Mouse (Mus musculus) CH12F3 (cell line): ENCODE data around the gene Hs6st1.

Experiments
- in situ Hi-C: fragments of 300-500 bp; cut with MboI; formaldehyde crosslinking; loops from 2 replicates; pipeline ENCODE4 v1.14.3; 2020; ENCODE audit warnings: low sequenced_read_pairs

Gene Hs6st1

DNA sequence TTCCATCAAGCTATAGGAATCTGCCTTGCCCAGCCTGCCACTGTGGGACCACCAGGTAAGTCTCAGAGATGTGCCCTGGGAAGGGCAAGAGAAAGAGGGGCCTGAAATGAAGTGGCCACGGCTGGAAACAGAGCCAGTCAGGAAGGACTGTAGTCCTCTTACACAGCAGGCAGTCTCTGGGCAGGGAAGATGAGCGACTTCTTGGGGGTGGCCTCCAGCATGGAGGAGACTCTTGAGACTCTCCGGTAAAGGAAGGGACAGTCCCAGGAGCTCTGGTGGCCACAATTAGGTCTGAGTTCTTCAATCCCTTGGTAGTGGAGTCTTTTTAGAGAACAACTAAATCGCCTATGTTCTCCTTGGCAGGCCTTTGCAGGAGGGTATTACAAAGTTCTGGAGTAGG is 4.0 kb upstream of the Hs6st1 start:
- in situ Hi-C loops = loop anchor here (25.0 kb wide), 1 partner anchor 227 kb away; no protein-coding TSS in a partner anchor

DNA sequence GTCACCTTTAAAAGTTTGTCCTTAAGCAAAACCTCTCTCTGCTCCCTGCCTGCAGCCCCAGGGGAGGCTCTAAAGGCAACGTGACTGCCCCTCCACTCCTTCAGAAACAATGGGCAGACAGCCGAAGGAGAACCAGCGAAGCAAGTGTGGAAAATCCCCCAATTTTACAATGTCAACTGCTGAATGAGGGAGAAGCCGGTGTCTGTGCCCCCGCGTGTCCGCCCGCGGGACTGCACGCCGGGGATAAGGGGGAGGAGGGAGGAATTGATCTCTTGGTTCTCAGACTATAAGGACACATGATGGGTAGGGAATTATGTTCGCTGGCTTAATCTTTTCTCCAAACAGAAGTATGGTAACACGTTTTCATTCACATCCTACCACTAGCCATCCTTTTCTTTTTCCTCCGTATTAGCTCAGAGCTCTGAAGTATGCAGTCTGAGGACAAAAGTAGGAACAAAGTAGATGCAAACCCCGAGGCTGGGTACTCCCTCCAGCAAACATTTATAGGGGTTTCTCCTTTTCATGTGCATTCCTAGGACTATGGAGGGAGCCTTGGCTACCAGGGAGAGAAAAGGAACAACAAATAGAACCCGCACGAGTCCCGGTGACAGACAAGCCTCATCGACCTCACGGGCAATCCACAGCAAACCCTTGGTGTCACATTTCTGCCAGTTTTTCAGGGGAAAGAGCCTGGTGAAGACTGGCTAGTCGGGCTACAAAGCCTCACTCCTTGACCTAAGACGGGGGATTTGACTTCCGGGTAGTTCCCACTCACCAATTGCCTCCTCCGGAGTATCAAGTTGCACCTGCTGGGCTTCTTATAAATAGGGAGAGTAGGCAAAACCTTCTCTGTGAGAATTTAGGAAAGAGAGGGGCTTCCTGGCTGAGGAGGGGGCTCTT is 3.1 kb upstream of the Hs6st1 start:
- in situ Hi-C loops = loop anchor here (25.0 kb wide), 1 partner anchor 228 kb away; no protein-coding TSS in a partner anchor

GRCm38 (mm10) chr1:36065761-36066150 is 2.4 kb upstream of the Hs6st1 start:
- in situ Hi-C loops = loop anchor here (25.0 kb wide), 1 partner anchor 228 kb away; no protein-coding TSS in a partner anchor

DNA sequence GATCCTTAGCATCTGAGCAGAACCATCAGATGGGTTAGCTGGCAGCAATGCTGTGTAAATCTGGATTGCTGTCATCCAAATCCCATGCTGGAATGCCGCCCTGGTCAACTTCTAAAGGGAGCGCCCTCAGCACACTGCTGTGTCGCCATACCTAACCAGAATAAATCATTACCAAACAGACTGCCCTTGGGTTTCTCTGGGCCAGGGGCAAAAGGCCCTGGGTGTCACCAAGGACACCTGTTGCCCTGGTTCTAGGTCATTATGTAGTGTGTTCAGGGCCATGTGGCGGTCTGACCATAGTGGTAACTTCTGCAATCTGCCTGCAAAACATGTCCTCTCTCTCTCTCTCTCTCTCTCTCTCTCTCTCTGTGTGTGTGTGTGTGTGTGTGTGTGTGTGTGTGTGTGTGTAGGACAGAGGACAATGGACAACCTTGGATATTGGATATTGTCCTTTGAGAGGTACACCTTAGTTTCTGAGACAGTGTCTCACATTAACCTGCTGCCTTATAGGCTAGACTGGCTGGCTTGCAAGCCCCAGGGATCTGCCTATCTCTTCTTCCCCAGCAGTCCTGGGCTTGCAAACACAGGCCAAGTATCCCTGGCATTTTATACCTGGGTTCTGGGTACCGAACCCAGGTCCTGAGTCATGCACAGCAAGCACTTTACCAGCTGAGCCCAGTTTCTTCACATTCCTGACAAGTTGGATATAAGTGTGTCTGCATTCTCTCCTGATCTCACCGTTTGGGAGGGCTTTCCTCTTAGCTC is 1.8 kb upstream of the Hs6st1 start:
- in situ Hi-C loops = loop anchor here (25.0 kb wide), 1 partner anchor 229 kb away; no protein-coding TSS in a partner anchor

DNA sequence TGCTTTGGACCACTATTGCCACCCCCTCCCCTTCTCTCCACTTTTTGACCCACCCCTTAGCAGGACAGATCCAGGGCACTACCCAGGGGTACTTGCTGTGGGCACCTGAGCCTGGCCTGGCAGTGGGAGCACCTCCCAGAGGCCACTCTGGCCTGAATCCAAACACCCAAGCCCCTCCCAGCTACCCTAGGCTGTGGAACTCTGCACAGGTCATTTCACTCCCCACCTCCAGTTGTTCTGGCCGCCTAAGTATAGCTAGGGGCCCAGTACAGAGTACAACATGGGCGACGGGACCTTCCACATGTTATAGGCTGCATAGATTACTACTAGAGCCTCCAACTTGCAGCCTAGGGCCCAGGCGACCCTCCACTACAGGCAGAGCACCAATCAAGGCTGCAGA is 999 bp upstream of the Hs6st1 start:
- in situ Hi-C loops = loop anchor here (25.0 kb wide), 1 partner anchor 230 kb away; no protein-coding TSS in a partner anchor

DNA sequence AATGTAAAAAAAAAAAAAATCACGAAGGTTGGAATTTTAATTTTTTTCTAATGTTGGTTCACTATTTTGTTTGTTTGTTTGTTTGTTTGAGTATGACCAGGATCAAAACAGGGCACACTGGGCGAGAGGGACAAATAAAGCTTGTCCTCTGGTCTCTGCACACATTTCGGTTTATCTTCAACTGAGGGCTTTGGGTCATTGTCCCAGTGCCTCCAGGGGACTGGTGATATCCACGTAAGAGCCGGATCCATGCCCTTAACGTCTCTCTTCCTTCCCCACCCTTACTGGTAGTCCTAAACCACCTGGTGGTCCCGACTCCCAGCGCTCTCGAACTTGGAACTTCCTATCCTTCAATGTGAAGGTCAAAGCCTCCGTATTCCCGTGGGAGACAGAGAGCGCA is 589 bp upstream of the Hs6st1 start:
- in situ Hi-C loops = loop anchor here (25.0 kb wide), 1 partner anchor 230 kb away; no protein-coding TSS in a partner anchor

GRCm38 (mm10) chr1:36068531-36069120 is 426 bp downstream of the Hs6st1 start:
- in situ Hi-C loops = loop anchor here (25.0 kb wide), 1 partner anchor 231 kb away; no protein-coding TSS in a partner anchor

GRCm38 (mm10) chr1:36069291-36069771 is 1.1 kb downstream of the Hs6st1 start:
- in situ Hi-C loops = loop anchor here (25.0 kb wide), 1 partner anchor 232 kb away; no protein-coding TSS in a partner anchor

GRCm38 (mm10) chr1:36070190-36070589 is 2.0 kb downstream of the Hs6st1 start:
- in situ Hi-C loops = loop anchor here (25.0 kb wide), 1 partner anchor 233 kb away; no protein-coding TSS in a partner anchor

DNA sequence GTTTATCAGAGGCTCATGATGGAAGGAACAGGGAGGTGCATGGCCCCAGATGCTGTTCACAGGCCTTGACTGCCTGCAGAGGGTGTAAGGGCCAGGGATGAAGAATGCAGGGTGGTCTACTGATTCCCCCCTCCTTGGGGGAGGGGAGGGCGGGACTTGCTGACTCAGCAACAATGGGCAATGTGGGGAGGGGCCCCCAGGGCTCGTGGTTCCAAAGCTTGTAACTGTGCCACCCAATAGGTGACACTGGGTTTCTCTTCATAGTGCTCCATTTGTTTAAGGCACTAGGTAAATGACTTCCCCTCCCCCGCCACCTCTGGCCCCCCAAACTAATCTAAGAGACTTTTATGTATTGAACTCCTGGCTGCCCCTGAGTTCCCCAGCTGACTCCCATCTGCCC is 2.5 kb downstream of the Hs6st1 start:
- in situ Hi-C loops = loop anchor here (25.0 kb wide), 1 partner anchor 233 kb away; no protein-coding TSS in a partner anchor

DNA sequence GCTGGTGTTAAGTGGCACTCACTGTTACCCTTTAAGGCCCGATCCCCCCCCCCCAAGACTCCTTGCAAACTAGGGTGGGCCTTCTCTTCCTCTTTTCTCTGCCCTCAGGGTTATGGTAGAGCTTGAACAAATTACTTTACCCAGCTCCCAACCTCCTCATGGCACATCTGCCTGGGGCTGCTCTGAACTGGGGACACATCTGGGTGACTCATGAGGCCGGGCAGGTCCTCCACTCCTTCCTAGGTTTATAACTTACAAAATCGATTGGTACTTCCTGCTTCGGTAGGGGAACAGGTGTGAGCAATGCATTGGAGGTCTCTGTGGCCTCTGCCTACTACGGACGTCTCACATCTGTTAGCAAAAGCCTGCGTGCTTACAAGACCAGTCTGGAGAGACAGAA is 3.0 kb downstream of the Hs6st1 start:
- in situ Hi-C loops = loop anchor here (25.0 kb wide), 1 partner anchor 234 kb away; no protein-coding TSS in a partner anchor

GRCm38 (mm10) chr1:36071611-36072010 is 3.4 kb downstream of the Hs6st1 start:
- in situ Hi-C loops = loop anchor here (25.0 kb wide), 1 partner anchor 234 kb away; no protein-coding TSS in a partner anchor

DNA sequence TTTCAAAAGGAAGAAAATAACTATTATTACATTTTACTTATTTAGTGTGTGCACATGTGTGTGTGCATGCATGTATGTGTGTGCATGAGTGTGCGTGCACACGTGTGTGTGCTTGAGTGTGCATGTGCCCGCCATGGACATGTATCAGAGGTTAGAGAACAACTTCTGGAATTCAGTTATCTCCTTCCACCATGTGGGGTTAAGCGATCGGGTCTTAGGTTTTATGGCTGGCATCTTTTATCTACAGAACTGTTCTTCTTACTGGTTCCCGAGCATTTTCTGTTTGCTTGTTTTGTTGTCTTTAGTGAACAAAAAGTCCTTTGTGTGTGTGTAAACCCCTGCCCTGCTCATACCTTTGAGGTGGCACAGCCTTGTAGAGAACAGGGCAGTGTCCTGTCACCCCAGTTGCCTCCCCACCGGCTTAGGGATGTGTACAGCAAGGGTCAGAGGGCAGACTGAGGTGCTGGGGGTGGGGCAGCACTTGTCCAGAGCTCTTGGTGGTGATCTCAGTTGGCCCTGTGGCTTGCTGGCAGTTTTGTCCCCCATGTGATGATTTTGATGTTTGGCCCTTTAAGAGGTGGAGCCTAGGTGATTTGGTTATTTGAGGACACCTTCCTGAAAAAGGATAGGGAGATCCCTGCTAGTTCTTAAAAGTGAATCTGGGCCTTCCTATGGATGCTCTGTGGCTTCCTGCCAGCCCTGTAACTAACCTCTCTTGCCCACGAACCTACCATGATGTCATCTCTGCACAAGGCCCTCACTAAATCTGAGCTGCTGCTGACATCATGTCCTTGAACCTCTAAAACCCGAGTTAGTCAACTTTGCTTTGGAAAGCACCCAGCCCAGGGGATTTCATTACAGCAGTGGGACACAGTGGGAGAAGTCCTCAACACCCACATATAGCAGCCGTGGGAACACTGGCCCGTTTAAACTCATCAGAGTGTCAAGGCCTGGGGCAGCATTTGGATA is 4.7 kb downstream of the Hs6st1 start:
- in situ Hi-C loops = loop anchor here (25.0 kb wide), 1 partner anchor 236 kb away; no protein-coding TSS in a partner anchor

DNA sequence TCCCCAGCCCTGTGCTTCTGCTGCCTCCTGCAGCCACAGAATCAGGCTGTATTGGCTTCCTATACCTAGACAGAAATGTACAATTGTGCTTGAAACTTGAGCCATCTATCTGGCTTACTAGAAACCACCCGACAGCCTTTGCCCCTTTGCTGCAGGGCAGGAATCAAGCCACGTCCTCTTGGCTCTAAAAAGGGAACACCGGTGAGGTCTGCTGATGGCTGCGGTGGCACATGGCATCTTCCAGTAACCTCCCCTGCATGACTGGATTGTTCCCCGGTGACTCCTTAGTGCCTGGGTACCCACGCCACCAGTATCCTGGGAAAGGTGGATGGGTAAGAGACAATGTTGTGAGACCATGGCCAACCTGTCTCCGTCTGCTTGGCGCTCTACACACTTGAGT is 5.4 kb downstream of the Hs6st1 start:
- in situ Hi-C loops = loop anchor here (25.0 kb wide), 1 partner anchor 236 kb away; no protein-coding TSS in a partner anchor

DNA sequence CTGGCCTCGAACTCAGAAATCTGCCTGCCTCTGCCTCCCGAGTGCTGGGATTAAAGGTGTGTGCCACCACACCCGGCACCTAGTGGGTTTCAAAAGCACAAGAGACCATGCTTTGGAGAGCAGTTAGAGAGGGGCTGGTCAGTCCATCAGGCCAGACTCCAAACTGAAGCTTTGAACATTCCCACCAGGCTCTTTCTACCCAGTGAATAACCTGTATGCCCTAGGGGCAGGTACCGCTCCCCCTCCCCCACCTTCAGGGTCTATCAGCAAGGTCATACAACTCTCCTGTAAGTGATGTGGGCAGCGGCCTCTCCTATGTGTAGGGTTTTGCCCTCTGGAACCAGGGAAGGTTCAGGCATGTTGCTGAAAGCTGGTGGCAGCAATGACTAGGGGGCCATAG is 6.0 kb downstream of the Hs6st1 start:
- in situ Hi-C loops = loop anchor here (25.0 kb wide), 1 partner anchor 237 kb away; no protein-coding TSS in a partner anchor

DNA sequence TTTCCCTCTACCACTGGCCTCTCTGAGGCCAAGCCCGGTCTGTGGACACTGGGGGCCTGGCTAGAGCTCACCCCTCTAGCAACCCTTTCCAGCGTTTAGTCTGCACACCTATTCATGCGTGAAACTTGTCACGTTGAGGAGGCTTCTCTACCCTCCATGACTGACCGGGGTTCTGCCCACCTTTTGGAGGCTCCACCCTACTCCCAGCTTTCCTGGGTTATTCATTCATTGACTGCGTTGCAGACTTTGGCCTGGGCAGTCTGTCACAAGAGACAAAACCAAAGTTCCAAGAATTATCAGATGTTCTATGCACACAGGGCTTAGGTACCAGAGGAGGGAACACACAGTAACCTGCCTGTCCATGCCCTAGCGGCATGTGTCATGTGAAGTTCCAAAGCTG is 6.8 kb downstream of the Hs6st1 start:
- in situ Hi-C loops = loop anchor here (25.0 kb wide), 1 partner anchor 238 kb away; no protein-coding TSS in a partner anchor

GRCm38 (mm10) chr1:36075652-36076051 is 7.5 kb downstream of the Hs6st1 start:
- in situ Hi-C loops = no loop called here

DNA sequence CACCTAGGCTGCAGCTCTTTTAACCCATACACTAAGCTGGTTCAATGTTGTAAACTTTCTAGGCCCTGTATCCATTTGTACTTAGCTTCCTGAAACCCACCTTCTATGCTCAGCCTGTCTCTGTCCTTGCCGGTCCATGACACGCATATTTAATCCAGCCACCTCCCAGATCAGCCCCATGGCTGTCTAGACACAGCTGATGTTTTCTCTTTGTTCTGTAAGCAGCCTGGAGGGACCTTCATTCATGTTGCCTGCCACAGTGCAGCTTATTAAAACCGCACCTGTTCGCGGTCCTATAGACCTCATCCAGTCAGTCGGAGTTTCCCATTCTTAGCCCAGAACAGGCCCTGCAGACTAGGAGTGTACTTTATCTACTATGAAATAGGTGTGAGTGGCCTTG is 8.9 kb downstream of the Hs6st1 start:
- in situ Hi-C loops = no loop called here

DNA sequence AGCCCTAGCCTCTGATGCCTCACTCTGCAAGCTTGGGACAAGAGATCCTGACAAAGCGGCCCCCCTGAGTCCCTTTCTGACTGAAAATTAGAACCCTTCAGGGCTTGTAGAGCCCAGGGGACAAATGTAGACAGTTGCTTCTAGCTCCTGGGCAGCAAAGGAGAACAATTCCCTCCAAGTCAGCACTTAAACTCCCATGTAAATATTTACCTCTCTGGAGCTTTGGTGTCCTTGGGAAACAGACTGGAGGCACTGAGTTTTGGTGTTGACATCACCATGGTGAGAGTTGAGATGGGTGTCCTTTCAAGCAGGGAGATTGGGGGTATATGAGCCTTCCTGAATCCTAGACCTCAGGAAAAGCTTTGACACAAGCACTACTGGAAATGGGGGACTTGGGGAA is 10.1 kb downstream of the Hs6st1 start:
- in situ Hi-C loops = no loop called here
